Mouse (Mus musculus): ENCODE data around the gene Efcab7.

GRCm38 (mm10) chr4:99929149-99929612 is 100.2 kb downstream of the Efcab7 start, which contains the start of gene Pgm1:
- no peak for TF ChIP-seq CTCF (IDR thresholded peaks at IDR 0.05; ENCODE audit: extremely low read depth, insufficient read length, insufficient replicate concordance, low read depth, low read length)
- TF ChIP-seq POLR2A (IDR thresholded peaks at IDR 0.05; ENCODE audit: low read depth, low read length) = peak; percentile 24; the same call in 1 of the 2 replicates
